Mouse (Mus musculus): ENCODE data around the gene Asb17.

DNA sequence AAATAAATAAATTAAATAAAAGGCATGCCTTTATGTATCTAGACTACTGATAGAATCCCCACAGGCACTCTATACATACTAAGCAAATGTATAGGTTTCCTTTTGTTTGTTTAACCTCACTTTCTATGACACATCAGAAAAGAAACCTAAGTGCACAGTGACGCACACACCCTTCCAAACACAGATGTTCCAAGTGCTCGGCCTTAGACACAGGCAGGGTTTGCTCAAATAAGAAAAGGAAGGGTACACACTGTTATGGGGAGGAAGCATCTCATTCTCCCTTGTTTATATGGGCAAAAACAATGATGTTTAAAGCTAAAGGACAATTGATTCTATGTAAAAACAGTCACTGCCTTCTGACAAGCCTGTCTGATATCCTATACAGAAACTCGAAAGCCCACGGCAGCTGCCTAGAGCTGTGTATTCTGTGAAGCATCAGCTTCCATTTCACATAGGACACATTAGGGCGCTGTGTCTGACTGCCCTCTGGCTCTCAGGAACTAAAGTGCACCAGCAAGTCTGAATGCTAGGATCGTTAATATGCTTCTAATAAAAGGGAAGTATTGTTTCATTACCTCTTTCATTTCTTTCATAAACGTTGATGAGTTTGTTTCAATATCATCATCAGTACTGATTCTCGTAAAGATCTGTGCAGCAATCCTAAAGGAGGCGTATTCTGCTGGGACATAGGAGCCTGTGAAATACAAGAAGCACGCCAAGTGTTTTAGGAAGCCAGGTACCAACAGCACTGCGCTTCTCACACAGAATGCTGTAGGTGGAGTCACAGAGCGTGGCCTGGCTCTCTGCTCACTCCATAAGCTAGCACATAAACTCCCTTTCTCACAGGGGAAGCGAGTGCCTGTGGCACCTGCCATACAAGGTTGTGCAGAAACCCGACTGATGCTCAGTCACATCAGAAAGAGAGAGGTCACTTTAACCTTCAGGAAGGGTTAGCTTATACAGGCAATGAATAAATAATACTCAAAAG lies 23.4 kb downstream of the Asb17 start:
- TF ChIP-seq POLR2A (IDR thresholded peaks at IDR 0.05; ENCODE audit: low read depth, low read length) (no peak), CTCF (IDR thresholded peaks at IDR 0.05; ENCODE audit: extremely low read depth, insufficient read depth, insufficient read length, insufficient replicate concordance) (no peak)
